In the genomic region with DNA sequence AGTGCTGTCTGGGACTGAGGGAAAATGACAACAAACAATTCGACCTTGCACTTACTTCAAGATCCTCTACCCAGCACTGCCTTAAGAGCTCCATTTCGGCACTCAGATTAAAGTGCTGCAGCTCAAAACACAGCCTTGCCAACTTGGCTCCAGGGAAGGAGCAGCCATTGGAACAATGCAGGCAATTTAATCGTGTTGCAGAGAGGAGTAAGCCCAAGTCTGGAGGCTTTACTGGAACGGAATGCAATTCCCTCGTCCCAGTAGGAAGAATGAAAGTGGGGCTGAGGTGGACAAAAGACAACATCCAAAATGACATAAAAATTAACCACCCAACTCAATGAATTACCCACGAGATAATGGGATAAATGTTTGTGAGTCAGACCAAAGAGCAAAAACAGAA, we compare ENCODE assay signal across 11 mouse cellular contexts.
A peak's percentile ranks its signal among the peaks of the same experiment; 100 is the strongest.
DNase-seq lines count a peak whose midpoint lies in the region; ATAC-seq and TF ChIP-seq lines count a peak whose summit lies in the region.
"Had no signal": no experiment of that assay in that cellular context is flagged by ENCODE, and none has a peak within 500 bp of the region (broad histone marks: within the 10 kb centered on the region; RNA-seq: fewer than 3 reads in every experiment).

No protein-coding gene starts in this region.

- H3K4me2 ChIP-seq in midbrain, embryonic 14.5 days (ENCODE audit: low read length) = no peak overlapping the region
- H3K4me2 ChIP-seq in midbrain, embryonic 13.5 days (replicated peaks) = no peak overlapping the region
- H3K4me2 ChIP-seq in midbrain, embryonic 16.5 days (ENCODE audit: low read length) = no peak overlapping the region
- H3K4me2 ChIP-seq: limb, embryonic 13.5 days had no signal

- no peak for TF ChIP-seq CTCF in kidney, adult 2 months (conservative IDR thresholded peaks at IDR 0.05; ENCODE audit: insufficient read depth, insufficient read length, low read depth, low read length)

- H3K4me1 ChIP-seq in midbrain, embryonic 14.5 days (ENCODE audit: control insufficient read depth, insufficient read depth, low read length) = no peaks in the 10 kb centered on the region
- H3K4me1 ChIP-seq in midbrain, embryonic 13.5 days (replicated peaks) = no peaks in the 10 kb centered on the region
- no peaks in the 10 kb centered on the region for H3K4me1 ChIP-seq in kidney, adult 2 months (ENCODE audit: control insufficient read depth, insufficient read depth, low read length)
- peaks cover 4% of the 10 kb centered on the region; the same call in 1 of the 2 replicates for H3K4me1 ChIP-seq in midbrain, embryonic 16.5 days (ENCODE audit: control insufficient read depth, insufficient read depth, low read length)
- H3K4me1 ChIP-seq: limb, embryonic 13.5 days had no signal

- no peaks in the 10 kb centered on the region for H3K36me3 ChIP-seq in midbrain, embryonic 14.5 days (ENCODE audit: control insufficient read depth, insufficient read depth, low read length)
- no peaks in the 10 kb centered on the region for H3K36me3 ChIP-seq in midbrain, embryonic 13.5 days
- no peaks in the 10 kb centered on the region for H3K36me3 ChIP-seq in kidney, adult 2 months (ENCODE audit: control insufficient read depth, insufficient read depth, low read length)
- no peaks in the 10 kb centered on the region for H3K36me3 ChIP-seq in midbrain, embryonic 16.5 days (ENCODE audit: control insufficient read depth, insufficient read depth, low read length)
- H3K36me3 ChIP-seq: limb, embryonic 13.5 days had no signal

- H3K27me3 ChIP-seq in midbrain, embryonic 14.5 days (ENCODE audit: control insufficient read depth, insufficient read depth, low read length) = no peaks in the 10 kb centered on the region
- no peaks in the 10 kb centered on the region for H3K27me3 ChIP-seq in midbrain, embryonic 13.5 days
- no peaks in the 10 kb centered on the region for H3K27me3 ChIP-seq in kidney, adult 2 months (replicated peaks; ENCODE audit: control insufficient read depth, insufficient read depth, low read length)
- no peaks in the 10 kb centered on the region for H3K27me3 ChIP-seq in midbrain, embryonic 16.5 days (ENCODE audit: control insufficient read depth, insufficient read depth, low read depth, low read length)
- H3K27me3 ChIP-seq: limb, embryonic 13.5 days had no signal

- WGBS in midbrain, embryonic 14.5 days = 34% methylated on average over 6 of the region's 6 CpGs
- WGBS in midbrain, embryonic 13.5 days = 35% methylated on average over 6 of the region's 6 CpGs
- 20% methylated on average over 6 of the region's 6 CpGs for WGBS in kidney, adult 2 months
- 24% methylated on average over 6 of the region's 6 CpGs for WGBS in midbrain, embryonic 16.5 days

- no peak for ATAC-seq in midbrain, embryonic 14.5 days (ENCODE audit: low FRiP score, low TSS enrichment)
- no peak for ATAC-seq in midbrain, embryonic 13.5 days
- peak; percentile 25; the same call in 1 of the 2 replicates for ATAC-seq in midbrain, embryonic 16.5 days
- ATAC-seq: lung, postnatal 0 days had no signal

- peak; percentile 16 for DNase-seq in gastrocnemius, postnatal 25 days
- DNase-seq in gastrocnemius, postnatal 10 days = no peak
- peak; percentile 38 for DNase-seq in midbrain, embryonic 14.5 days
- peak; percentile 59 for DNase-seq in kidney, adult 2 months
- no peak for DNase-seq in right cerebral cortex, adult 2 months (ENCODE audit: low spot score in 2 of 2)
- DNase-seq: right cerebral cortex, adult 18-20 months; thymus, postnatal 36 days had no signal

- H3K9ac ChIP-seq in midbrain, embryonic 14.5 days (replicated peaks; ENCODE audit: low read length) = no peak overlapping the region
- H3K9ac ChIP-seq in midbrain, embryonic 13.5 days (replicated peaks) = no peak overlapping the region
- H3K9ac ChIP-seq in midbrain, embryonic 16.5 days (ENCODE audit: low read depth, low read length) = no peak overlapping the region
- H3K9ac ChIP-seq: limb, embryonic 13.5 days had no signal

- no peak for TF ChIP-seq POLR2A in kidney, adult 2 months (IDR thresholded peaks at IDR 0.05; ENCODE audit: low read depth, low read length)

- no peaks in the 10 kb centered on the region for H3K9me3 ChIP-seq in midbrain, embryonic 14.5 days (ENCODE audit: control insufficient read depth, low read length)
- H3K9me3 ChIP-seq in midbrain, embryonic 13.5 days = no peaks in the 10 kb centered on the region
- no peaks in the 10 kb centered on the region for H3K9me3 ChIP-seq in midbrain, embryonic 16.5 days (replicated peaks; ENCODE audit: control insufficient read depth, low read length, poor library complexity, severe bottlenecking)
- H3K9me3 ChIP-seq: limb, embryonic 13.5 days had no signal

- no peak overlapping the region for H3K4me3 ChIP-seq in midbrain, embryonic 14.5 days (replicated peaks; ENCODE audit: low read depth, low read length)
- no peak overlapping the region for H3K4me3 ChIP-seq in midbrain, embryonic 13.5 days (replicated peaks)
- H3K4me3 ChIP-seq in kidney, adult 2 months (ENCODE audit: insufficient read depth, low read depth, low read length) = no peak overlapping the region
- no peak overlapping the region for H3K4me3 ChIP-seq in midbrain, embryonic 16.5 days (ENCODE audit: low read depth, low read length)
- H3K4me3 ChIP-seq: limb, embryonic 13.5 days had no signal

- no peak overlapping the region for H3K27ac ChIP-seq in midbrain, embryonic 14.5 days (replicated peaks; ENCODE audit: low read depth, low read length)
- no peak overlapping the region for H3K27ac ChIP-seq in midbrain, embryonic 13.5 days
- H3K27ac ChIP-seq in kidney, adult 2 months (ENCODE audit: insufficient read depth, low read depth, low read length) = peak overlapping the region; percentile 37
- no peak overlapping the region for H3K27ac ChIP-seq in midbrain, embryonic 16.5 days (ENCODE audit: low read length)
- H3K27ac ChIP-seq: limb, embryonic 13.5 days had no signal

Comparison
In these comparisons a context has a peak if more than half of its experiments do, and no peak if none do; other contexts are left out.
1. DNase-seq: peak in gastrocnemius, postnatal 25 days (single experiment), midbrain, embryonic 14.5 days (single experiment) and kidney, adult 2 months (single experiment); none in gastrocnemius, postnatal 10 days (single experiment) and right cerebral cortex, adult 2 months (0 of 2).